Mouse (Mus musculus) stomach, postnatal 0 days (tissue): Measurements from ENCODE around the gene Mup5. TPM values are rescaled to one million over a fixed set of nuclear protein-coding genes. Genes with fewer than 3 reads are reported as not detected.
"Not testable (repeated sequence)": the region's sequence is repeated elsewhere in the genome, so short reads cannot be mapped to it uniquely, and the experiment has no call there.

Source experiments
- ATAC-seq: fragments of 200-750 bp; cut with Nextera tagmentation; 2 replicates; pipeline ENCODE4 v1.8.0; 2017; ENCODE audit not compliant: low FRiP score, low TSS enrichment
- DNase-seq: peaks from one replicate; pipeline ENCODE4 v3.0.0-alpha.2; 2016; ENCODE audit warnings: low spot score
- H3K27ac ChIP-seq: fragments of 300-500 bp; sonication (generic); replicated peaks from 2 replicates; pipeline ENCODE4 v1.5.1; 2014; ENCODE audit warnings: mild to moderate bottlenecking, control low read depth
- H3K27me3 ChIP-seq: fragments of 300-500 bp; sonication (generic); 2 replicates; pipeline ENCODE4 v1.6.1; 2014; ENCODE audit warnings: low read length; ENCODE audit not compliant: control insufficient read depth, insufficient read depth
- H3K36me3 ChIP-seq: fragments of 300-500 bp; sonication (generic); 2 replicates; pipeline ENCODE4 v1.6.1; 2014; ENCODE audit warnings: low read length, mixed read lengths; ENCODE audit not compliant: control insufficient read depth, insufficient read depth
- H3K4me1 ChIP-seq: fragments of 300-500 bp; sonication (generic); replicated peaks from 2 replicates; pipeline ENCODE4 v1.6.1; 2014; ENCODE audit warnings: antibody characterized with exemption; ENCODE audit not compliant: control insufficient read depth, insufficient read depth
- H3K4me2 ChIP-seq: fragments of 300-500 bp; sonication (generic); replicated peaks from 2 replicates; pipeline ENCODE4 v1.6.1; 2014; ENCODE audit warnings: low read depth, mild to moderate bottlenecking, control low read depth, moderate library complexity
- H3K4me3 ChIP-seq: fragments of 300-500 bp; sonication (generic); 2 replicates; pipeline ENCODE4 v1.5.1; 2014; ENCODE audit warnings: low read depth, low read length, control low read depth
- H3K9ac ChIP-seq: fragments of 300-500 bp; sonication (generic); 2 replicates; pipeline ENCODE4 v1.6.1; 2014; ENCODE audit warnings: mild to moderate bottlenecking, low read length, control low read depth, mixed read lengths
- H3K9me3 ChIP-seq: fragments of 300-500 bp; sonication (generic); 2 replicates; pipeline ENCODE4 v1.6.1; 2016; ENCODE audit warnings: low read length; ENCODE audit not compliant: control insufficient read depth
- WGBS: fragments of 180-500 bp; shearing (Covaris S2); extraction: QIAGEN DNeasy Blood & Tissue Kit; methylation state at CpG from one replicate; pipeline ENCODE4 v1.1.7; 2014; 5-methylcytosine and 5-hydroxymethylcytosine counted together
- polyA plus RNA-seq: library from polyadenylated mRNA; unstranded; fragments of >200 nt; fragmentation: Nextera tagmentation; extraction: Ambion mirVana; gene quantifications from 2 replicates; pipeline ENCODE4 v1.2.1, GENCODE M21; 2015

Gene Mup5
- polyA plus RNA-seq, 1 experiment from 2014 or later: not detected

- H3K36me3 ChIP-seq, H3K9me3 ChIP-seq, H3K27ac ChIP-seq, H3K9ac ChIP-seq, ATAC-seq, H3K4me3 ChIP-seq, H3K4me2 ChIP-seq, H3K27me3 ChIP-seq, H3K4me1 ChIP-seq, DNase-seq: not testable (repeated sequence)
- 90% methylated on average over 1 of the region's 5 CpGs for WGBS
Measured at GRCm38 (mm10) chr4:61782169-61782568, 52.9 kb downstream of the Mup5 start, which contains the start of gene Mup19. Gene Mup19 (minus strand): TSS chr4:61782269.

Other genes starting within 250 kb of the Mup5 start
- not detected in 2 replicates for gene Mup17, start 239.4 kb downstream of the Mup5 start, polyA plus RNA-seq
- gene Mup18, start 161.1 kb downstream of the Mup5 start, polyA plus RNA-seq: not detected in 2 replicates
- not detected in 2 replicates for gene Mup19, start 53.0 kb downstream of the Mup5 start, polyA plus RNA-seq
- gene Mup20, start 218.9 kb upstream of the Mup5 start, polyA plus RNA-seq: not detected in 2 replicates